Mouse (Mus musculus): ENCODE data around the gene Klra1. TPM values are rescaled to one million over a fixed set of nuclear protein-coding genes. Genes with fewer than 3 reads are reported as not detected.
"Not testable (repeated sequence)": the region's sequence is repeated elsewhere in the genome, so short reads cannot be mapped to it uniquely, and the experiment has no call there.

The Klra1 gene
- not detected in 2 replicates for polyA plus RNA-seq (2012; rRNA removed)

- no peaks in the 10 kb centered on the region for H3K4me1 ChIP-seq (ENCODE audit: control insufficient read depth, insufficient read depth, low read length)
- H3K4me3 ChIP-seq (ENCODE audit: control insufficient read depth, low read depth, low read length), result no peak within 1 kb of the TSS
- H3K36me3 ChIP-seq (ENCODE audit: control insufficient read depth, insufficient read depth, low read length), result no peaks in the 10 kb centered on the region
- no peaks in the 10 kb centered on the region for H3K27me3 ChIP-seq (ENCODE audit: control insufficient read depth, insufficient read depth, low read length)
- H3K27ac ChIP-seq (ENCODE audit: control insufficient read depth, insufficient read depth, low read depth, low read length), result no peak within 1 kb of the TSS
- TF ChIP-seq POLR2A (IDR thresholded peaks at IDR 0.05; ENCODE audit: control insufficient read depth, low read depth, low read length), result no peak
- no peak for TF ChIP-seq CTCF (IDR thresholded peaks at IDR 0.05; ENCODE audit: control insufficient read depth, insufficient read depth, insufficient replicate concordance, low read depth, low read length)
These were observed at the start of gene Klra1 for GRCm38 (mm10) chr6:130386750-130387149. Klra1 (minus strand) TSS chr6:130386874.

- Histone ChIP-seq H3K36me3 (ENCODE audit: control insufficient read depth, insufficient read depth, low read length) (no peaks in the 10 kb centered on the region), H3K4me1 (ENCODE audit: control insufficient read depth, insufficient read depth, low read length) (no peaks in the 10 kb centered on the region), H3K27me3 (ENCODE audit: control insufficient read depth, insufficient read depth, low read length) (no peaks in the 10 kb centered on the region), H3K4me3 (ENCODE audit: control insufficient read depth, low read depth, low read length) (no peak overlapping the region), H3K27ac (ENCODE audit: control insufficient read depth, insufficient read depth, low read depth, low read length) (no peak overlapping the region)
- no peak for TF ChIP-seq CTCF (IDR thresholded peaks at IDR 0.05; ENCODE audit: control insufficient read depth, insufficient read depth, insufficient replicate concordance, low read depth, low read length)
- TF ChIP-seq POLR2A (IDR thresholded peaks at IDR 0.05; ENCODE audit: control insufficient read depth, low read depth, low read length), result no peak
These were observed 42.8 kb upstream of the Klra1 start for GRCm38 (mm10) chr6:130429511-130429910.

GRCm38 (mm10) chr6:130419158-130419557, 32.5 kb upstream of the Klra1 start:
- no peaks in the 10 kb centered on the region for H3K36me3 ChIP-seq (ENCODE audit: control insufficient read depth, insufficient read depth, low read length)
- H3K27ac ChIP-seq (ENCODE audit: control insufficient read depth, insufficient read depth, low read depth, low read length), result no peak overlapping the region
- H3K4me1 ChIP-seq (ENCODE audit: control insufficient read depth, insufficient read depth, low read length), result no peaks in the 10 kb centered on the region
- no peaks in the 10 kb centered on the region for H3K27me3 ChIP-seq (ENCODE audit: control insufficient read depth, insufficient read depth, low read length)
- TF ChIP-seq POLR2A (IDR thresholded peaks at IDR 0.05; ENCODE audit: control insufficient read depth, low read depth, low read length), result no peak
- no peak for TF ChIP-seq CTCF (IDR thresholded peaks at IDR 0.05; ENCODE audit: control insufficient read depth, insufficient read depth, insufficient replicate concordance, low read depth, low read length)
- no peak overlapping the region for H3K4me3 ChIP-seq (ENCODE audit: control insufficient read depth, low read depth, low read length)

GRCm38 (mm10) chr6:130404882-130405281, 18.2 kb upstream of the Klra1 start:
- Histone ChIP-seq H3K4me3 (ENCODE audit: control insufficient read depth, low read depth, low read length) (no peak overlapping the region), H3K36me3 (ENCODE audit: control insufficient read depth, insufficient read depth, low read length) (no peaks in the 10 kb centered on the region), H3K27ac (ENCODE audit: control insufficient read depth, insufficient read depth, low read depth, low read length) (no peak overlapping the region), H3K4me1 (ENCODE audit: control insufficient read depth, insufficient read depth, low read length) (no peaks in the 10 kb centered on the region), H3K27me3 (ENCODE audit: control insufficient read depth, insufficient read depth, low read length) (no peaks in the 10 kb centered on the region)
- TF ChIP-seq CTCF (IDR thresholded peaks at IDR 0.05; ENCODE audit: control insufficient read depth, insufficient read depth, insufficient replicate concordance, low read depth, low read length) (no peak), POLR2A (IDR thresholded peaks at IDR 0.05; ENCODE audit: control insufficient read depth, low read depth, low read length) (no peak)

GRCm38 (mm10) chr6:130385803-130386202, 871 bp downstream of the Klra1 start:
- no peaks in the 10 kb centered on the region for H3K4me1 ChIP-seq (ENCODE audit: control insufficient read depth, insufficient read depth, low read length)

GRCm38 (mm10) chr6:130382375-130382774, 4.3 kb downstream of the Klra1 start:
- H3K36me3 ChIP-seq (ENCODE audit: control insufficient read depth, insufficient read depth, low read length), result no peaks in the 10 kb centered on the region
- TF ChIP-seq POLR2A (IDR thresholded peaks at IDR 0.05; ENCODE audit: control insufficient read depth, low read depth, low read length), result no peak
- TF ChIP-seq CTCF (IDR thresholded peaks at IDR 0.05; ENCODE audit: control insufficient read depth, insufficient read depth, insufficient replicate concordance, low read depth, low read length), result no peak
- H3K27ac ChIP-seq (ENCODE audit: control insufficient read depth, insufficient read depth, low read depth, low read length), result no peak overlapping the region
- H3K27me3 ChIP-seq (ENCODE audit: control insufficient read depth, insufficient read depth, low read length), result no peaks in the 10 kb centered on the region
- no peak overlapping the region for H3K4me3 ChIP-seq (ENCODE audit: control insufficient read depth, low read depth, low read length)
- no peaks in the 10 kb centered on the region for H3K4me1 ChIP-seq (ENCODE audit: control insufficient read depth, insufficient read depth, low read length)

More at GRCm38 (mm10) chr6:130385803-130386202, 871 bp downstream of the Klra1 start:
- H3K27ac ChIP-seq (ENCODE audit: control insufficient read depth, insufficient read depth, low read depth, low read length), result no peak overlapping the region
- no peaks in the 10 kb centered on the region for H3K36me3 ChIP-seq (ENCODE audit: control insufficient read depth, insufficient read depth, low read length)
- no peak overlapping the region for H3K4me3 ChIP-seq (ENCODE audit: control insufficient read depth, low read depth, low read length)
- TF ChIP-seq CTCF (IDR thresholded peaks at IDR 0.05; ENCODE audit: control insufficient read depth, insufficient read depth, insufficient replicate concordance, low read depth, low read length) (no peak), POLR2A (IDR thresholded peaks at IDR 0.05; ENCODE audit: control insufficient read depth, low read depth, low read length) (no peak)
- H3K27me3 ChIP-seq (ENCODE audit: control insufficient read depth, insufficient read depth, low read length), result no peaks in the 10 kb centered on the region

GRCm38 (mm10) chr6:130345381-130345780, 41.3 kb downstream of the Klra1 start:
- not testable (repeated sequence) for H3K27me3 ChIP-seq (ENCODE audit: control insufficient read depth, insufficient read depth, low read length); H3K4me1 ChIP-seq (ENCODE audit: control insufficient read depth, insufficient read depth, low read length); H3K36me3 ChIP-seq (ENCODE audit: control insufficient read depth, insufficient read depth, low read length); H3K4me3 ChIP-seq (ENCODE audit: control insufficient read depth, low read depth, low read length); H3K27ac ChIP-seq (ENCODE audit: control insufficient read depth, insufficient read depth, low read depth, low read length)

GRCm38 (mm10) chr6:130341973-130342372, 44.7 kb downstream of the Klra1 start:
- not testable (repeated sequence) for H3K27me3 ChIP-seq (ENCODE audit: control insufficient read depth, insufficient read depth, low read length); H3K27ac ChIP-seq (ENCODE audit: control insufficient read depth, insufficient read depth, low read depth, low read length); H3K4me3 ChIP-seq (ENCODE audit: control insufficient read depth, low read depth, low read length); H3K36me3 ChIP-seq (ENCODE audit: control insufficient read depth, insufficient read depth, low read length); H3K4me1 ChIP-seq (ENCODE audit: control insufficient read depth, insufficient read depth, low read length)
